Mouse (Mus musculus): ENCODE measurements at regions not wholly inside any gene's neighbourhood (a gene's known extent, or its start where the extent isn't known, plus 50 kb on each side); places are given as distances from the start of the nearest gene placed in this dataset.
"Not testable (repeated sequence)": the region's sequence is repeated elsewhere in the genome, so short reads cannot be mapped to it uniquely, and the experiment has no call there.

- H3K9ac ChIP-seq (replicated peaks; ENCODE audit: low read length); H3K4me3 ChIP-seq (ENCODE audit: low read length); H3K9me3 ChIP-seq (ENCODE audit: low read length); H3K4me1 ChIP-seq (ENCODE audit: insufficient read depth, low read length); ATAC-seq (ENCODE audit: low FRiP score, low TSS enrichment); H3K4me2 ChIP-seq (replicated peaks; ENCODE audit: low read depth, low read length); H3K36me3 ChIP-seq (ENCODE audit: insufficient read depth, low read length); H3K27ac ChIP-seq (ENCODE audit: low read length); H3K27me3 ChIP-seq (ENCODE audit: insufficient read depth, low read length): not testable (repeated sequence)
- 75% methylated on average over 5 of the region's 5 CpGs for WGBS
Measured at GRCm38 (mm10) chr16:9071956-9072355, 242.1 kb downstream of the 1810013L24Rik start.

- H3K36me3 ChIP-seq (ENCODE audit: insufficient read depth, low read length) = no peaks in the 10 kb centered on the region
- H3K4me3 ChIP-seq (ENCODE audit: low read length) = no peak overlapping the region
- H3K9ac ChIP-seq (replicated peaks; ENCODE audit: low read length) = no peak overlapping the region
- H3K4me1 ChIP-seq (ENCODE audit: insufficient read depth, low read length) = no peaks in the 10 kb centered on the region
- H3K27me3 ChIP-seq (ENCODE audit: insufficient read depth, low read length) = no peaks in the 10 kb centered on the region
- H3K9me3 ChIP-seq (ENCODE audit: low read length) = no peaks in the 10 kb centered on the region
- WGBS = 94% methylated on average over 4 of the region's 4 CpGs
- ATAC-seq (ENCODE audit: low FRiP score, low TSS enrichment) = no peak
- no peak overlapping the region for H3K4me2 ChIP-seq (replicated peaks; ENCODE audit: low read depth, low read length)
- H3K27ac ChIP-seq (ENCODE audit: low read length) = no peak overlapping the region
Measured at GRCm38 (mm10) chr16:9074295-9074694, 244.4 kb downstream of the 1810013L24Rik start.

GRCm38 (mm10) chr16:9077451-9077850 lies 247.6 kb downstream of the 1810013L24Rik start:
- Histone ChIP-seq H3K27ac (ENCODE audit: low read length) (no peak overlapping the region), H3K9ac (replicated peaks; ENCODE audit: low read length) (no peak overlapping the region), H3K27me3 (ENCODE audit: insufficient read depth, low read length) (no peaks in the 10 kb centered on the region), H3K4me3 (ENCODE audit: low read length) (no peak overlapping the region), H3K4me2 (replicated peaks; ENCODE audit: low read depth, low read length) (no peak overlapping the region), H3K36me3 (ENCODE audit: insufficient read depth, low read length) (no peaks in the 10 kb centered on the region), H3K9me3 (ENCODE audit: low read length) (no peaks in the 10 kb centered on the region), H3K4me1 (ENCODE audit: insufficient read depth, low read length) (no peaks in the 10 kb centered on the region)
- 75% methylated on average over 2 of the region's 2 CpGs for WGBS
- no peak for ATAC-seq (ENCODE audit: low FRiP score, low TSS enrichment)

- ATAC-seq (ENCODE audit: low FRiP score, low TSS enrichment) = no peak
- Histone ChIP-seq H3K4me3 (ENCODE audit: low read length) (no peak overlapping the region), H3K27me3 (ENCODE audit: insufficient read depth, low read length) (no peaks in the 10 kb centered on the region), H3K4me1 (ENCODE audit: insufficient read depth, low read length) (no peaks in the 10 kb centered on the region), H3K27ac (ENCODE audit: low read length) (no peak overlapping the region), H3K9ac (replicated peaks; ENCODE audit: low read length) (no peak overlapping the region), H3K4me2 (replicated peaks; ENCODE audit: low read depth, low read length) (no peak overlapping the region), H3K36me3 (ENCODE audit: insufficient read depth, low read length) (no peaks in the 10 kb centered on the region), H3K9me3 (ENCODE audit: low read length) (no peaks in the 10 kb centered on the region)
- WGBS = 86% methylated on average over 4 of the region's 4 CpGs
Measured at GRCm38 (mm10) chr16:9078405-9078942, 248.6 kb downstream of the 1810013L24Rik start.

- Histone ChIP-seq H3K9me3 (ENCODE audit: low read length) (no peaks in the 10 kb centered on the region), H3K4me2 (replicated peaks; ENCODE audit: low read depth, low read length) (no peak overlapping the region), H3K4me1 (ENCODE audit: insufficient read depth, low read length) (no peaks in the 10 kb centered on the region), H3K4me3 (ENCODE audit: low read length) (no peak overlapping the region), H3K9ac (replicated peaks; ENCODE audit: low read length) (no peak overlapping the region), H3K27ac (ENCODE audit: low read length) (no peak overlapping the region), H3K27me3 (ENCODE audit: insufficient read depth, low read length) (no peaks in the 10 kb centered on the region), H3K36me3 (ENCODE audit: insufficient read depth, low read length) (no peaks in the 10 kb centered on the region)
- ATAC-seq (ENCODE audit: low FRiP score, low TSS enrichment) = no peak
- 93% methylated on average over 3 of the region's 3 CpGs for WGBS
Measured at GRCm38 (mm10) chr16:9083040-9083439, 253.1 kb downstream of the 1810013L24Rik start.

- H3K27ac ChIP-seq (ENCODE audit: low read length) = no peak overlapping the region
- no peak for ATAC-seq (ENCODE audit: low FRiP score, low TSS enrichment)
- H3K4me3 ChIP-seq (ENCODE audit: low read length) = no peak overlapping the region
- no peaks in the 10 kb centered on the region for H3K36me3 ChIP-seq (ENCODE audit: insufficient read depth, low read length)
- H3K4me2 ChIP-seq (replicated peaks; ENCODE audit: low read depth, low read length) = no peak overlapping the region
- no peaks in the 10 kb centered on the region for H3K4me1 ChIP-seq (ENCODE audit: insufficient read depth, low read length)
- 77% methylated on average over 2 of the region's 2 CpGs for WGBS
- no peaks in the 10 kb centered on the region for H3K9me3 ChIP-seq (ENCODE audit: low read length)
- no peak overlapping the region for H3K9ac ChIP-seq (replicated peaks; ENCODE audit: low read length)
- no peaks in the 10 kb centered on the region for H3K27me3 ChIP-seq (ENCODE audit: insufficient read depth, low read length)
Measured at GRCm38 (mm10) chr16:9083740-9084139, 253.8 kb downstream of the 1810013L24Rik start.

GRCm38 (mm10) chr16:9084581-9084980 lies 254.7 kb downstream of the 1810013L24Rik start:
- no peak overlapping the region for H3K4me3 ChIP-seq (ENCODE audit: low read length)
- no peak overlapping the region for H3K4me2 ChIP-seq (replicated peaks; ENCODE audit: low read depth, low read length)
- no peak overlapping the region for H3K9ac ChIP-seq (replicated peaks; ENCODE audit: low read length)
- no peak for ATAC-seq (ENCODE audit: low FRiP score, low TSS enrichment)
- no peaks in the 10 kb centered on the region for H3K9me3 ChIP-seq (ENCODE audit: low read length)
- no peaks in the 10 kb centered on the region for H3K27me3 ChIP-seq (ENCODE audit: insufficient read depth, low read length)
- H3K27ac ChIP-seq (ENCODE audit: low read length) = no peak overlapping the region
- H3K36me3 ChIP-seq (ENCODE audit: insufficient read depth, low read length) = no peaks in the 10 kb centered on the region
- H3K4me1 ChIP-seq (ENCODE audit: insufficient read depth, low read length) = no peaks in the 10 kb centered on the region
- WGBS = 58% methylated on average over 1 of the region's 1 CpGs

- no peak for ATAC-seq (ENCODE audit: low FRiP score, low TSS enrichment)
- Histone ChIP-seq H3K27me3 (ENCODE audit: insufficient read depth, low read length) (no peaks in the 10 kb centered on the region), H3K36me3 (ENCODE audit: insufficient read depth, low read length) (no peaks in the 10 kb centered on the region), H3K4me1 (ENCODE audit: insufficient read depth, low read length) (no peaks in the 10 kb centered on the region), H3K4me2 (replicated peaks; ENCODE audit: low read depth, low read length) (no peak overlapping the region), H3K4me3 (ENCODE audit: low read length) (no peak overlapping the region), H3K27ac (ENCODE audit: low read length) (no peak overlapping the region), H3K9me3 (ENCODE audit: low read length) (no peaks in the 10 kb centered on the region), H3K9ac (replicated peaks; ENCODE audit: low read length) (no peak overlapping the region)
- 74% methylated on average over 1 of the region's 1 CpGs for WGBS
Measured at GRCm38 (mm10) chr16:9085133-9085532, 255.2 kb downstream of the 1810013L24Rik start.

- H3K9me3 ChIP-seq (ENCODE audit: low read length) = no peaks in the 10 kb centered on the region
- H3K4me1 ChIP-seq (ENCODE audit: insufficient read depth, low read length) = no peaks in the 10 kb centered on the region
- no peak overlapping the region for H3K27ac ChIP-seq (ENCODE audit: low read length)
- H3K4me3 ChIP-seq (ENCODE audit: low read length) = no peak overlapping the region
- 83% methylated on average over 5 of the region's 5 CpGs for WGBS
- H3K36me3 ChIP-seq (ENCODE audit: insufficient read depth, low read length) = no peaks in the 10 kb centered on the region
- no peak overlapping the region for H3K9ac ChIP-seq (replicated peaks; ENCODE audit: low read length)
- H3K27me3 ChIP-seq (ENCODE audit: insufficient read depth, low read length) = no peaks in the 10 kb centered on the region
- no peak for ATAC-seq (ENCODE audit: low FRiP score, low TSS enrichment)
- no peak overlapping the region for H3K4me2 ChIP-seq (replicated peaks; ENCODE audit: low read depth, low read length)
Measured at GRCm38 (mm10) chr16:9085977-9086376, 256.1 kb downstream of the 1810013L24Rik start.

- no peaks in the 10 kb centered on the region for H3K36me3 ChIP-seq (ENCODE audit: insufficient read depth, low read length)
- no peaks in the 10 kb centered on the region for H3K27me3 ChIP-seq (ENCODE audit: insufficient read depth, low read length)
- no peaks in the 10 kb centered on the region; the same call in 1 of the 2 replicates for H3K4me1 ChIP-seq (ENCODE audit: insufficient read depth, low read length)
- WGBS = 76% methylated on average over 6 of the region's 6 CpGs
- no peak overlapping the region for H3K4me2 ChIP-seq (replicated peaks; ENCODE audit: low read depth, low read length)
- H3K27ac ChIP-seq (ENCODE audit: low read length) = no peak overlapping the region
- no peaks in the 10 kb centered on the region for H3K9me3 ChIP-seq (ENCODE audit: low read length)
- H3K4me3 ChIP-seq (ENCODE audit: low read length) = no peak overlapping the region
- ATAC-seq (ENCODE audit: low FRiP score, low TSS enrichment) = no peak
- no peak overlapping the region for H3K9ac ChIP-seq (replicated peaks; ENCODE audit: low read length)
Measured at GRCm38 (mm10) chr16:9091790-9092189, 261.9 kb downstream of the 1810013L24Rik start.
